Mouse (Mus musculus) C2C12 (cell line): ENCODE results near the gene Map2k1.

Experiments used
- CEBPB ChIP-seq: IDR thresholded peaks from one replicate; pipeline ENCODE4 v1.6.1; 2011; ENCODE audit warnings: low read depth, mild to moderate bottlenecking, control low read depth, moderate library complexity
- CTCF ChIP-seq: IDR thresholded peaks from one replicate; pipeline ENCODE4 v1.5.1; 2011; ENCODE audit not compliant: control insufficient read depth, insufficient read depth, insufficient read length
- MAX ChIP-seq: IDR thresholded peaks from one replicate; pipeline ENCODE4 v1.6.1; 2011; ENCODE audit warnings: mild to moderate bottlenecking, control low read depth
- MYOD1 ChIP-seq: IDR thresholded peaks from one replicate; pipeline ENCODE4 v1.6.1; 2011; ENCODE audit warnings: low read depth; ENCODE audit not compliant: control insufficient read depth, insufficient read length
- MYOG ChIP-seq: IDR thresholded peaks from one replicate; pipeline ENCODE4 v1.6.1; 2011; ENCODE audit not compliant: control insufficient read depth, insufficient read length; ENCODE audit errors: extremely low read depth
- USF1 ChIP-seq: IDR thresholded peaks from one replicate; pipeline ENCODE4 v1.6.1; 2011; ENCODE audit warnings: low read depth, mild to moderate bottlenecking, control low read depth, moderate library complexity

DNA sequence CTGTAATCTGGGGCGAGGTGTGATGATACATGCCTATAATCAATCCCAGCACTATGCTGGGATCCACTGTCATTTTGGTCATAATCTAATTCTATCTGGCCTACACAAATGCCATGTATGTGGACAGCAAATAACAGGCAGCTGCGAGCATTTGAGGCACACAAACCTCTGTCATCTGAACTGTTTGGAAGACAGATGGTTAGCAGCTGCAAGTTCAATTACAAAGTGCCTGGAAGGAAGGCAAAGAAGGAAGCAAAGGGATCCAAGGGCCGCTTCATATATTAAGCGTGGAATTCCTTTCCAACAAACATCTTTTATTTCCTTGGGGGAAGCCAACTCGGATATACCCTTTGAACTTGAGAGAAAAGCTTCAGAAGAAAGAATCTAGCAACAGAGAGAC lies 19.8 kb downstream of the Map2k1 start:
- TF ChIP-seq CTCF, result no peak
- TF ChIP-seq USF1, result no peak
- no peak for TF ChIP-seq MAX
- TF ChIP-seq MYOG, result no peak
- TF ChIP-seq CEBPB, result no peak
- TF ChIP-seq MYOD1, result no peak
